Mouse (Mus musculus) CH12F3 (cell line): ENCODE data around the gene Snx9.

Experiments
- in situ Hi-C: fragments of 300-500 bp; cut with MboI; formaldehyde crosslinking; loops from 2 replicates; pipeline ENCODE4 v1.14.3; 2020; ENCODE audit warnings: low sequenced_read_pairs

The Snx9 gene

DNA sequence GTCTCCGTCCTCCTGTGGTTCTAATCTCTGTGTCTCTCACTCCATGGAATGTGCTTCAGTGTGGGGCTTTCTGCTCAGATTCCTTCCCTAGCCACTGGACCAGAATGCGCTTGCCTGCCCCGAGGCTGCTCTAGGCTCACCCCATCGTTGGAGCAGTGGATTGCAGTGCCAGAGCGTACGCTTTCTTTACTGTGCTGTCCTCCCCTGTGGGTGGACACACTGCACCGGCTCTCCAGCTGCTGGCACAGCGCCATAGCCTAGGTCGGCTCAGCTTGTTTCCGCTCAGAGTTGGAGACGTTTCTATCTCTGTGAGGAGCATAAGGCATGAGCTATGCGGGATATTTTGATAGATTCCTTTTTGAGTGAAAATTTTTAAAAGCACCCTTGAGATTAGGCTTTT, 31.4 kb downstream of the Snx9 start:
- in situ Hi-C loops: no loop called here

DNA sequence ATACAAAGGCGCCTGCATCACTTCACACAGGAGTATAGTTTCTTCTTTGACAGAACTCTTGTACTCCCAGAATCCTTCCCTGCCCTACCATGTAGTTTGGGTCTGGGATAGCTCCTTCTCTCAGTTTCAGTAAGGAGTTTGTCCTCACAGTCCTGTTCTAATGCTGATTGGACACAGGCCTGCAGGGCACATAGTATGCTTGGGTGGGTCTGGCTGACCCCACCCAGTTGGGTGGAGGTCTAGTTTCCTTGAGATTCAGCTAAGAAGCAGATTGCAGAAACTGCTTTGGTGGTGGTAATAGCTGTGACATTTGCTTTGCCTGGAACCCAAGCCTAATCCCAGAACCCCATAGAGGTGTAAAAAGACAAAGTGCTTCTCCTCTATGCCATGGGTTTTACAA, 33.4 kb downstream of the Snx9 start:
- in situ Hi-C loops: no loop called here

DNA sequence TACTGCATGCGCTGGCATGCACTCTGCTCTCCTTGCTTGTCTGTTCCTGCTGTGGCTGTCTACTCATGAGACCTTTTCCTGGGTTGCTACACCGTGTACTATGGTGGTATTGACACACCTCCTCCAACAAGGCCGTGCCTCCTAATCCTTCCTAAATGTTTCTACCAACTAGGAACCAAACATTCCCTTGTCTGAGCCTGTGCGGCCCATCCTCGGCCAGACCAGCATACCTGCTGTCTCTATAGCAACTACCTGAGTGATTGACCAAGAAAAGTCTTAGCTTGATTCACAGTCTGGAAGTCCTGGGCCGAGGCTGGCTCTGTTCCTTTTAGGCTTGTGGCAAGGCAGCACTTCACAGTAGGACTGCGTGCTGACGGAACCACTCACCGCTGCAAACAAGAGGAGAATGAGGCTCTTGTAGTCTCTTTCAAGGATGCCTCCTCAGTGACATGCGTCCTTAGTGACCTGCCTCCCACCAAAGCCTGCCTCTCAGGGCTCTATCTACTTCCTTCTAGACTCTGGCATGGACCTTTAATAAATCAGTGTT, 36.6 kb downstream of the Snx9 start:
- in situ Hi-C loops: no loop called here

DNA sequence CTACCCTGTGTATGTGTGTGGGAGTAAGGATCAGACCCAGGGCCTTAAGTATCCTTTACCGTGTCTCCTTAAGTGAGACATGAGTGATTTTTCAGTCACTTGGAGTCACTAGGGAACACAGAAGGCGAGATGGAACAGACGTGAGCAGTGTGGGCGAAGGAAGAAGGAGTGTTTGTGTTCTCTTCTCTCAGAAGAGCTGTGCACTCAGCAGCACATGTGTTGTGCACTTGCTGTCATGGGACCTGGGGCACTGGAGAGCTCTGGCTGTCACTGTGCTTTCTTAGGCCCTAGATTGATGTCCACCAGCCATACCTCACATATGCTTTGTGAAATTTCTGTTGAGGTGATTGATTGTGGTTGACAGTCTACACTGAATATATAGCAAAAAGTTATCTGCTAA, 37.7 kb downstream of the Snx9 start:
- in situ Hi-C loops: no loop called here

DNA sequence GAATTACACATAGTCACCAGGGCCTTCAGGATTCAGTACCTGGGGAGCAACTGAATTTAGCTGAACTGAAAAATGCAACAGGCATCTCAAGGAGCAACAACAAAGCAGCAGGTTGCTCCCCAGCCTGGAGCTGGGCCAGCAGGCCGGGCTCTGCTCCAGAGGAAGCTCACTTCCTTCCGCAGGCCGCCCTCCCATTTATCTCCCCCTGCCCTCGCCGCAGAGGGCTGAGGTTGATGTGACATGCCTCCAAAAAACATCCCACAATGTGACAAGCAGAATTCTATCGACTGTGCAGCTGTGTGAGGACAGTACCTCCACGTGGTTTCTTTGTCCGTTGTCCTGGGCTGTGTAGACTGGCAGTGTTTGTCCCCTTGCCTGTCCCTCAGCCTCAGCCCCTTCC, 44.3 kb downstream of the Snx9 start:
- in situ Hi-C loops: no loop called here

DNA sequence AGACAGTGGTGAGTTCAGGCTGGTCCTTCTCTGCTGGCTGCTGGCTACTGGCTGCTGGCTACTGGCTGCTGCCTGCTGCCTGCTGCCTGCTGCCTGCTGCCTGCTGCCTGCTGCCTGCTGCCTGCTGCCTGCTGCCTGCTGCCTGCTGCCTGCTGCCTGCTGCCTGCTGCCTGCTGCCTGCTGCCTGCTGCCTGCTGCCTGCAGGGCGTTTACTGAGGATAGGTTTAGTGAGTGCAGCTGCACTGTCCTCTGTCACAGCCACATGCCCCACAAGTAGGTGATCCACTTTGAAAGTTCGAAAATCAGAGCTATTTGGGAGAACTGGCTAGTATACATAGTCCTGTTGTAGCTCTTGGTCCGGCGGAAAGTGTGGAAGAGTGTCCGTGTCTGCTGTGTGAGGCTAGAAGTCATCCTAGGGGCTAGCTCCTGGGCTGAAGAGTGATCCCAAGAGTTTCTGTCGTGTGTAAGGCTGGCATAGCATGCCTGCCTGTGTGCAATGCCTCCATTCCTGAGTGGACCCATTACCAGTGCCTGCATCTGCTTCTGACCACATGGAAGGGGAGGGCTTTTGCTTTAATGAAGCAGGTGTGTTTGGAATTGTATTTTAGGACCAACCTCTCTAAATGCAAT, 45.2 kb downstream of the Snx9 start:
- in situ Hi-C loops: no loop called here

DNA sequence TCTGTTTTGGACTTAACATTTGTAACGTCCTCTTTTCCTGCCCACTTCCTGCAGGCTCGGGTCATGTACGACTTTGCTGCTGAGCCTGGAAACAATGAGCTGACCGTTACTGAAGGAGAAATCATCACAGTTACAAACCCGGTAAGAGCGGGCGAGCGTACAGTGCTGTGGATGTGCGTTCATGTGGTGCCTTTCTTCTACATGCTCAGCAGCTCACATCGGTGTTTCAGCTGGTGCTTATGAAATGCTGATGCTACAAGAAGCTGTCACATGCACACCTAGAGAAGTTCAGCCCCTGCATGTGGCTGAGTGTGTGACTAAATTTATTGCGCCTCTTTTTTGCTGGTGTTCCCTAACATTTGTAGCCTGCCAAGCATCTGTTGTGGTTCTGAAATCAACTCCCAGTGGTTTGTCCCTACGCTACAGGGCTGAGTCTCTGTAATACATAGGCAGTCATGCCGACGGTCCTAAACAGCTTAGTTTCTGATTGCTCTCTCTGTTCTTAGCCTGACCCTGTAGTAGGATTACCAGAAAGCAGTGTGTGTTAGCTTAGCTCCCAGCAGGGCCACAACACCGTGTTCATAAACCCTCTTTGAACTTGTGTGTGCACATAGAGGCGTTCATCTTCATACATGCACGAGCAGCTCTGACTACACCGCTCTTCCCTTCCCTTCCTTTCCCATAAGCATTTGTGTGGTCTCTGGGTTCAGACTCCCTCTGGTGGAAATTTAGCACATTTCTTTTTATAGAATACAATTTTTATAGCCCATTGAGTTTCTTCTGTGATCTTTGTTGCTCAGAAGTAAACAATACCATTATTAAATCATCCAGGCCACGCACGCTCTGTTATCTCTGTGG, 46.0 kb downstream of the Snx9 start:
- in situ Hi-C loops: no loop called here

DNA sequence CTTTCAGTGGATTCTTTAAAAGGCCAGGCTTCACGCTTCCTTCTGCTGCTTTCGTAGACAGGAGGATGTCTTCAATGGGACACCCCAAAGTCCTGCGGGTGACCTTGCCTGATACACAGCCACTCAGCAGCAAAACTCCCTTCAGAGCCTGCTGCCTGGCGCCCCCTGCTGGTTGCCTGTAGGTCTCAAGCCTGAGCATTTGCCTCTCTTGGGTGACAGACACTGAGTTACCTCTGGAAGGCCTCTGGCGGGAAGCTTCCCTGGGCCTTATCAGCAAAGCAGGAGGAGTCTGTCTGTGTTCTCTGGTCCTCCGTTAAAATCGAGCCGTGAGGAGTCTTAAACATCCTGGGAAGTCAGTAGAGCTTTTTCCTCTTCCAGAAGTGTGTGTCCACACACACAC, 49.3 kb downstream of the Snx9 start:
- in situ Hi-C loops: loop anchor here (10.0 kb wide), 1 partner anchor 96 kb away; no protein-coding TSS in a partner anchor

DNA sequence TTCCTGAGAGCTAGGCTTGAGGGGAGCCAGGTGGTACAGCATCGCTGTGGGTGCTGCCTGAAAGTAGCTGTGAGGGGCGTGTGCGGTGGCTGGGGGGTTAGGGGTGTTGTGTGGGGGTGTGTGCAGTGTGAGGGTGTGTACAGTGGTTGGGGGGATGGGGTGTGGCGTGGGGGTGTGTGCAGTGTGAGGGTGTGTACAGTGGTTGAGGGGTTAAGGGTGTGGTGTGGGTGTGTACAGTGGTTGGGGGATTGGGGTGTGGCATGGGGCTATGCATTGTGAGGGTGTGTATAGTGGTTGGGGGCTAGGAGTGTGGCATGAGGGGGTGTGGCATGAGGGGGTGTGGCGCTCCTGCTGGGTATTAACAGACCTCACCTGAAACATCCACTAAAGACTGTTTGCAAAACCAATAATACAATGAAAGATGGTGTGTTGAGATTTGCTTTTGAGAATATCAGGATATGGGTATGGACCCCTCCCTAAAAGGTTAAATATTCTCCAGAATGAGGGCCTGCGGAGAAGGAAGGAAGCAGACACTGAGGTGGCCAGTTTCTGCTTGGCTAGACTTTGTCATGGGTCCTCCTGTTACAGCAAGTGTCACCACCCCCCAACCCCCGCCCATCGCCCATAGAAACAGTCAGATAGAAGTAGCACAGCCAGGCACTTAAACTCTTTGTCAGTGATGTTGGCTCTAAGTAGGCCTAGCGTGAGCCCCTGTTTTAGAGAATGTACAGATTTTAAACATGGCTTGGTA, 51.0 kb downstream of the Snx9 start:
- in situ Hi-C loops: loop anchor here (10.0 kb wide), 1 partner anchor 97 kb away; no protein-coding TSS in a partner anchor

DNA sequence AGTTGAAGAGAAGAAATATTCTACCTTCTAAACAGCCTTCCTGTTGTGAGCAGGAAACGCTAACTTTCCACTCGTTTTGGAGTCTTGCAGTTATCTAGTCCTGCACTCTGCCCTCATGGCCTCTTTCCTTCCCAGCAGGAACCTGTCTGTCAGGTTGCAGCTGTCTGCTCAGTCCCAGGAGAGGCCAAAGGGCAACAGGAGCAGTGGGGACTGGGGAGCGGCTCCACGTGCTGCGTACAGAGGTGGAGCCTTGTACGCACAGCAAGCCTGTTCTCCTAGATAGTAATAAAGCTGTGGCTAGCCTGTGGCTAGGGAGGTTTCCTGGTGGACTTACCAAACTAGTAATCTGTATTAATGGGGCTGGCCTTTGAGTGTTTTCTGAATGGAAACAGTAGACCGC, 52.0 kb downstream of the Snx9 start:
- in situ Hi-C loops: loop anchor here (10.0 kb wide), 1 partner anchor 98 kb away; no protein-coding TSS in a partner anchor

DNA sequence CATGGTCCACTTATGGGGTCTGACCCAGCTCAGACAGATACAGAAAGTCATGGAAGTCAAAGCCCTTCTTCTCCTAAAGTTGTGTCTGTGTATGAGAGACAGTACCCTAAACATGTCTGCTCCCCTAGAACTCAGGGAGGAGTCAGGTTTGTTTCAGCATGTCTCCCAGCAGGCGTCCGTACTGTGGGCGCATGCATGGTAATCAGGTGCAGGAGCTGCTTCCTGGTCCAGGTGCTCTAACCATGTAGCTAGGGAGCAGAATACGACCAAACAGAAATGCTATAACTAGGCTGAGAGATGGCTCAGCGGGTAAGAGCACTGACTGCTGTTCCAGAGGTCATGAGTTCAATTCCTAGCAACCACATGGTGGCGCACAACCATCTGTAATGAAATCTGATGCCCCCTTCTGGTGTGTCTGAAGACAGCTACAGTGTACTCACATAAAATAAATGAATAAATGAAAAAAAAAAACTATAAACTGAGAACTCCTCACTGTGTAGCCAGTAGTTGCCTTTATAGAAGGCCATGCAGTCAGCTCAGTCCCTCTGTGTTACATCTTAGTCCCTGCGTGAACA, 52.5 kb downstream of the Snx9 start:
- in situ Hi-C loops: loop anchor here (10.0 kb wide), 1 partner anchor 99 kb away; no protein-coding TSS in a partner anchor

DNA sequence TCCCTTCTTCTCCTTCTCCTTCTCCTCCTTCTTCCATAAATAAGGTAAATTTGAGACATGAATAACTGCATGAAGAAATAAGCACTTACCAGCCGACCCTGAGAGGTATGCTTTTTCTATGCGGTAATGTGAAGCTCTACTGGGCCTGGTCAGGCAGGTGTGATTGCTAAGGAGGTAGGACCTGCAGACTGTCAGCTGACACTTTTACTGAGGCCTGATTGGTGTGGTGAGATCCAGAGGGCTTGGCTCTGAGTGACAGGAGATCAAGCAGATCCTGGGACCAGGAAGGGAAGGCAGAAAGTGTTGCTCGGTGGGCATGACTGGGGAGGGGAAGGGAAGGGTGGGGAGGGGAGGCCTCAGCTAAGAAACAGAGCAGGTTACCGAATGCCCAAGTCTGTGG, 54.9 kb downstream of the Snx9 start:
- in situ Hi-C loops: loop anchor here (10.0 kb wide), 1 partner anchor 101 kb away; no protein-coding TSS in a partner anchor

DNA sequence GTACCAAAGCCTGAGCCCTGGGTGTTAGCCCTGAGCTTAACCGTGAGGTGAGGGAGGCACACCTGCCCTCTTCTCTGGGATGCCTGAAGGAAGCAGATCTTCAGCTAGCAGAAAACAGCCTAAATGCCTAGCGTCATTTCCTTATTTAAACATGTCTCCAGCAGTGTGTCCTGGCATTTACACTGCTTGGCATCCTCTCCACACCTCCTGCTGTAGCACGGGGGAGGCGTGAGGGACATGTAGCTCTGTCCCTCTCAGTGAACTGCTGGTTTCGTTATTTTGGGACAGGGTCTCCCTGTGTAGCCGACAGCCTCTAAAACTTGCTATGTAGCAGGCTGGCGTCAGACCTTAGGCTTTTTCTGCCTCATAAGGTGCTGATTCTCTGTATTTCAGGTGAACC, 55.5 kb downstream of the Snx9 start:
- in situ Hi-C loops: loop anchor here (10.0 kb wide), 1 partner anchor 102 kb away; no protein-coding TSS in a partner anchor

DNA sequence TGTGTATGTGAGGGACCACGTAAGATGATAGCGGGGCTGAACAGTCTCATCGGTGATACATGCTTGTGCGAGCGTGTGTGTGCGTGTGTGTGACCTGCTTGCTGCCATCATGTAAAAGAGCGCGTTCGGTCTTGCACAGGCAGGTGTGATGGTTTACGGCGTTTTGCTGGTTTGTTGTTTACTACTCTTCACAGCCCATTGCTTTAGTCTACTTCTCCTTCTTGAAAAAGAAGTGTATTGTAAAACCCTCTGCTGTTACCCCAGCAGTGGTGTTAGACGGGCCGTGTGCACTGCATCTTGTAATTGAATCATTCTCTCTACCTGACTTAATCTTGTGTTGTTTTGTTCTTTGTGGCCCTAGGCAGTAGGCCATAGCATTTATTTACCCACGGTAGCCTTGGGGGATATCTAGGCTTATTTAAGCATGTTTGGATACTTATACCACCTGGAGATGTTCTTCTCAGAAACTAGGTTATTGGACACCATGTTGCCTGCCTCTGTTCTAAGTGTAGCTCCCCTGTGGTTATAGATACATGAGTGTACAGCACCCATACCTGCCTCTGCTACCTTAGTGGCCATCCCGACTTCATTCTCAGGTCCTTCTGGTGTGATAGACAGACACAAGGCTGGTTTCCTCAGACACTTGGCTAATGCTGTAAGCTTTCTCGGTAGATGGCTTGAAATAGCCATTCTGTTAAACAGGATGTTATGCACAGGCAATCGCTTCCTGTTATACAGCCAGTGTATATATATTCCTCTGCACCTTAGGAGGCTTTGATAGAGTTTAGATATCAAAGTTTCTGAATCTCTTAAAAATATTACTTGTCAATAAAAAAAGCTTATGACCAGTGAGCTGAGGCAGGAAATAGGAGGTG, 56.4 kb downstream of the Snx9 start:
- in situ Hi-C loops: loop anchor here (10.0 kb wide), 1 partner anchor 103 kb away; no protein-coding TSS in a partner anchor

DNA sequence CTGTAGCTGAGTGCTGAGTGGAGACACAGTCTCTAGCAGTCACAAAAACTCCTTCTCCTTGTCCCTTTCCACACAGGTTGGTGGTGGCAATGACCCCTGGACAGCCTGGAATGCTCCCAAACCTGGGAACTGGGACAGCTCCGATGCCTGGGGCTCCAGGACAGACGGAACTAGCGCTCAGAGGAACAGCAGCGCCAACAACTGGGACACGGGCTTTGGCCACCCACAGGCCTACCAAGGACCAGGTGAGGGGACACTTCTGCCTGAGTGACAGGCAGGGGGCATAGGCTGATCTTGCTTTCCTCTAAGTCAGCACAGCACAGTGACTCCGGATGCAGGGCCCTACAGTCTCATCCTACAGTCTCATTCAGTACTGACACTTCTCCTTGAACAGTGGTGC, 58.1 kb downstream of the Snx9 start:
- in situ Hi-C loops: loop anchor here (10.0 kb wide), 1 partner anchor 104 kb away; no protein-coding TSS in a partner anchor

DNA sequence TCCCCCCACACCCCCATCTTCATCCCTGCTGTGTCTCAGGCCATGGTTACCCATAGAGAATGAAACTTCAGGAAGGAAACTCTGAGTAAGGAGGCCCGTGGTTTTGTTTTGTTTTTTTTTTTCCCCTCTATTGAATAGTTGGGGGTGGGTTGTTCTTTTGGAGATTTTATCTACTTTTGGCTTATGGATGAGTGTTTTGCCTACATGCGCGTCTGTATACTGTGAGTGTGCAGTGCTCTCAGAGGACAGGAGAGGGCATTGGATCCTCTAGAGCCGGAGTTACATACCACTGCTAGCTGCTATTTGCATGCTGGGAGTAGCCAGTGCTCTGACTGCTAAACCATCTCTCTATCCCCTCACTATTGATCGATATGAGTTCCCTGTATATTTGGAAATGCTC, 60.3 kb downstream of the Snx9 start:
- in situ Hi-C loops: loop anchor here (25.0 kb wide), 1 partner anchor 464 kb away; the partner anchor contains the start of gene Tmem242

DNA sequence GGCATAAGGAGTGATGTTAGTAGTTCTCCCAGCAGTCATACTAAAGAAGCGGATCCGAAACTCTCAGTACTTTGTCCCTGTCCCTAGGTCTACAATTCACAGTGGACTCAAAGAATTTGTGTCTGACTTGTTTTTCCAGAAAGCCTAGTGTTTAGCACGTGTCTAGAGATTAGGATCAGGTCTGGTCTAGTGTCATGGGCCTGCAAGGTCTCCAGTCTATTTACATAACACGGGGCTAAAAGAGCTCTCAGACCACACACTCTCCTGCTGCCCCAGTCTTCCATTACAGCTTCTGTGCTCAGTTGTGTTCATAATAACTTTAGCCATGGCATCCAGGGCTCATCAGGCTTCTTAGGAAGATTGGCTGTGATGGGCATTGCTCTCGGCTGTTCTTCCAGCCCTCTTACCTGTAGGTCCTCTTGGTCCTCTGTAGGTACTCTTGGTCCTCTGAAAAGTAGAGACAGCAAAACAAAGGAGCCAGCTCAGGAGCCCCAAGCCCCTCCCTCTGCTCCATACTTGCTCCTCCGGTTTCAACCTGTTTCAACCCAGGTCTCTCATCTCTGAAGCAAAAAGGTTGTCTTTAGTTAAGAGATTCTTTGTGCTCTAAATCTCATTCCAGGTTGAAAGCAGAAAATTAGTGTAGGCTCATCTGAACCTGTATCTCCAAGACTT, 62.6 kb downstream of the Snx9 start:
- in situ Hi-C loops: loop anchor here (25.0 kb wide), 1 partner anchor 466 kb away; the partner anchor contains the start of gene Tmem242

DNA sequence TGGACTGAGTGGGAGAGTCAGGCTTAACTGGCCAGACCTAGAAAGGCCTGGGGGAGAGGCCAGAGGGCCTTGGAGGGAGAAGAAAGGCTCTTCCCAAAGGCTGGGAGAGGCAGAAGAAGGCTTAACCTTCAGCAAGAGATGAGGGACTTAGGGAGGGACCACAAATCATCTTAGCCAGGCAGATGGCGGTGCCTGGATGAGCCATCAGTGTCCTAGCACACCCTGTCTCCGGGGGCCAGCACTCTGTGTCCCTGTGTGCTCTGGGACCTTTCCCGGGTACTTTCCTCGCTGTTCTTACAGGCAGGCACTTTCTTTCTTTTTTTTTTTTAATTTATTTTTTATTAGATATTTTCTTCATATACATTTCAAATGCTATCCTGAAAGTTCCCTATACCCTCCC, 68.6 kb downstream of the Snx9 start:
- in situ Hi-C loops: loop anchor here (25.0 kb wide), 1 partner anchor 472 kb away; the partner anchor contains the start of gene Tmem242

DNA sequence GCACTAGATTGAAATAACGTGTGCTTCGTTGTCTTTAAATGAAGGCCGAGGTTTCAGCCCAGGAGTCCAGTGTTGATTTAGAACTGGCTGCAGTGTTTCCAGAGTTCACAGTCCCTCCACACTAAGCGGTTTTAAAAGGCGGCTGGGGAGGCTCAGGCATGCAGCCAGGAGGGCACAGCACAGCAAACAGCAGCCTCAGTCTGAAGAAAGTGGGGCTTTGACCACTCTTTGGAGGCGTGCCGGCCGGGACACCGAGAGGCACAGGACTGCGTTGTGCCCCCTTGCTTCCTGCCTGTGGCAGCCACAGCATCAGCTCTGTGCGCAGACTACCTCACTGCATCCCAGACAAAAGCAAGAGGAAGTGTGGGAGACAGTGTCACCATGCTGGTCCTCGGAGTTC, 70.5 kb downstream of the Snx9 start:
- in situ Hi-C loops: loop anchor here (25.0 kb wide), 1 partner anchor 474 kb away; the partner anchor contains the start of gene Tmem242
